Mouse (Mus musculus) left cerebral cortex, postnatal 14 days (tissue): ENCODE measurements around the gene Vax1. TPM values are rescaled to one million over a fixed set of nuclear protein-coding genes. Genes with fewer than 3 reads are reported as not detected.

Experiments
- DNase-seq, 2 experiments: peaks; one replicate each; pipeline ENCODE4 v3.0.0; 2021 to 2022; ENCODE audit warnings: low spot score in 2 of 2, mixed read lengths in 1 of 2
- intact Hi-C: fragments of 180-260 bp; cut with DNase I; formaldehyde crosslinking; loops from one replicate; pipeline ENCODE4 v1.15.1; 2025
- total RNA-seq, 2 experiments: library from RNA; stranded (reverse); gene quantifications; 2 replicates each; pipeline ENCODE4 v1.2.3; 2021

The Vax1 gene
- total RNA-seq, 2 experiments from 2014 or later = 0.68 to 1.5 TPM

DNA sequence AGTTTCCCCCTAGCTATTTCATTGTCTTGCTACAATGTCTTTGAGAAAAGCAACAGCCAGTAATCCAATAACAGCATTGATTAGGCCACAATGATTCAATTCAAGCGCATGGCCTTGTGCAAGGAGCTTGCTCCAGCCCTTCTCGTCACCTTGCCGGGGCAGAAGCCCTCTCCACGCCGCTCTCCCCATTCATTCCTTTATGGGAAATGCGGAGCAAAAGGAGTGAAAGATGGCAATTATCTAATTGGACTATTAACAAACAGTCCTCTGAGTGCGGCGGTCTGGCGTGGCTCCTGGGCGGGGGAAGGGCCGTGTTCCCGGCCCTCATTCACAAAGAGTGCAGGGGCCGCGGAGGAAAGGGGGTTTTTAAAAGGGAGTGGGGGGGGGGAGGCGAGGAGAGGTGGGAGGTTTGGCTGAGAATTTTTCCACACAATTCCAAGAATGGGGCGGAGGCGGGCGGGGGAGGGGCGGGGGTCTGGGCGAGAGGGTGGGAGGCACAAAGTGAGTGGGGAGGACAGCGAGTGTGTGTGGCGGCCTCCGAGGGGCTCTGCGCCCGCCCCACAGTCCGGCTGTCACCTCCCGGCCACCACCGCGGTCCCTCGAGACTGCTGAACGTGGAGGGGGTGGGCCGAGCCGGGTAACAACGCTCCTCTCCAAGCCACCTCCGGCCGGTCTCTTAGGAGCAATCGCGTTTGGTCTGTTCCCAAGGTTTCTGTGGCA, 1.5 kb upstream of the Vax1 start:
- no peak for DNase-seq
- intact Hi-C loops = no loop called here

GRCm38 (mm10) chr19:59170766-59171095, 875 bp upstream of the Vax1 start:
- intact Hi-C loops = no loop called here
- no peak for DNase-seq

DNA sequence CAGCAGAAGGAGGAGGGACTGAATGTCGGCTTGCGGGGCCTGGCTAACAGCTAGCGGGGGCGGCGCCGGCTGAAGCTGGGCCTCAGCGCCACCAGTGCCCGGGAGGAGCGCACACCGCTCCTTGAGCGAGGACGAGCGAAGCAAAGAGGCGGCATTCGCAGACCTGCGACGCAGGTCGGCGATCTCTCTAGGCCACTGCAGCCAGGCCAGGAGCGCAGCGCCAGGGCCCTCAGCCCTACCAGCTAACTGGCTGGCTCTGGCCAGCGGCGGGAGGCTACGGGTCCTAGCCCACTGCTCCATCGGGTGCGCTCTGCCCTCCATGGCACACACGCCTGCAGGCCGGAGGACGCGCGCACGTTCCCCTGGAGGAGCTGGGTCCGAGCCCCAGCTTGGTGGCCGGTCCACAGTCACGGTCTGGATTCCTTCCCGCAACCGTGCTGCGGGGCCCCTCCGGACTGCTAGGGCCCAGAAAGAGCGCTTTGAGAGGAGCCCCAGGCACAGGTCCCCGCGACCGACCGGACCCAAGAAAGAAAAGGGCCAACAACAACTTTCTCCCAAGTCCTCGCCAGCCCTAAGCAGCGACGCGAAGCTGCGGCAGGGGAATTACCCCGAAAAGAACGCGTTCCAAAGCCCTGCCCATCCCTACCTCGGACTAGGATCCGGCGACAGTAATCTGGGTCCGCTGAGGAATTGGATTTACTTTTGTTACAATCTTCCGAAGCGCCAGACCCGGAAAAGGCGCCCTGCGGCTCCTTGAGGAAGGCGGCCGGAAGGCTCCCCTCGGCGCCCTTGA, 517 bp downstream of the Vax1 start:
- no peak for DNase-seq
- intact Hi-C loops = loop anchor here (10.0 kb wide), 1 partner anchor 295 kb away; no protein-coding TSS in a partner anchor

DNA sequence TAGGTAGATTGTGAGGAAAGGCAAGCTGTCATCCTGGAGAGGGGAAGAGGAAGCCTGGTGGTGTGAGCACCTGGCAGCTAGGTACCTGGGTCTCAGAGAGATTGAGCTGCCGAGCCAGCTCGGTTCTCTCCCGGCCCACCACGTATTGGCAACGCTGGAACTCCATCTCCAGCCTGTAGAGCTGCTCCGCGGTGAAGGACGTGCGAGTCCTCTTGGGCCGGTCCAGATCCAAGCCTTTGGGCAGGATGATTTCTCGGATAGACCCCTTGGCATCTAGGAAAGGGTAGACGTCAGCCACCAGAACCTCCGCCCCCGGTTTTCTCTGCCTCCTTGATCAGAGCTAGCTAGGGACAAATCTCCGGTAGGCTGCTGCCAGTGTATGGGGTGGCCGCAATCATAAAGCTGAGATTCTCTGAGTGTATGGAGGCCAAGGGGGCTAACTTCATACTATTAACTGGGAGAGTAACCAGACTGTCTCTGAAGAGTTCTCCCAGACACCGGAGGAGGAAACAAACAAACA, 1.4 kb downstream of the Vax1 start:
- intact Hi-C loops = loop anchor here (10.0 kb wide), 1 partner anchor 296 kb away; no protein-coding TSS in a partner anchor

GRCm38 (mm10) chr19:59167871-59168270, 2.0 kb downstream of the Vax1 start:
- no peak for DNase-seq
- intact Hi-C loops = loop anchor here (10.0 kb wide), 1 partner anchor 297 kb away; no protein-coding TSS in a partner anchor

More for the DNA sequence above, 1.4 kb downstream of the Vax1 start:
- DNase-seq = no peak

DNA sequence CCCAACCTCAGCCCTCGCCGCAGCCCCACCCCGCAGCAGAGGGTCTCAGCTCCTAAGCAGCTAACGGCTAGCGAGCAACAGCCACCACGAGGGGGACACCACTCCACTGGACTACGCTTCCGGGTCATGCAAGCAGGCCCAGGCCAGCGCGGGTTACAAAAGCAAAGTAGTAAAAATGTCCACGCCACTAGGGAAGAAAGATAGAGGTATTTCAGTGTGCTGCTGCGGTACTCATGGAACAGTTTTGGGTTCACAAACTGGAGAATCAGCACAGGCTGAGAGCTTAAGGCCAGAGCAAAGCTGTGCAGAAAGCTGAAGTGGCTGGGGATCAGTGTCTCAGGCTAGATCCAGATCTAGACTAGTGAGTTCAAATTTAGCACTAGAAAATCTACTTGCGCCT, 3.0 kb downstream of the Vax1 start:
- no peak for DNase-seq
- intact Hi-C loops = loop anchor here (10.0 kb wide), 1 partner anchor 298 kb away; no protein-coding TSS in a partner anchor

- no peak for DNase-seq
- intact Hi-C loops = loop anchor here (10.0 kb wide), 1 partner anchor 298 kb away; no protein-coding TSS in a partner anchor
These were observed 3.5 kb downstream of the Vax1 start for GRCm38 (mm10) chr19:59166311-59166761.

- intact Hi-C loops = loop anchor here (10.0 kb wide), 1 partner anchor 299 kb away; no protein-coding TSS in a partner anchor
- no peak for DNase-seq
These were observed 4.3 kb downstream of the Vax1 start for GRCm38 (mm10) chr19:59165577-59165976.

GRCm38 (mm10) chr19:59164896-59165560, 4.8 kb downstream of the Vax1 start:
- DNase-seq = no peak
- intact Hi-C loops = loop anchor here (10.0 kb wide), 1 partner anchor 300 kb away; no protein-coding TSS in a partner anchor

DNA sequence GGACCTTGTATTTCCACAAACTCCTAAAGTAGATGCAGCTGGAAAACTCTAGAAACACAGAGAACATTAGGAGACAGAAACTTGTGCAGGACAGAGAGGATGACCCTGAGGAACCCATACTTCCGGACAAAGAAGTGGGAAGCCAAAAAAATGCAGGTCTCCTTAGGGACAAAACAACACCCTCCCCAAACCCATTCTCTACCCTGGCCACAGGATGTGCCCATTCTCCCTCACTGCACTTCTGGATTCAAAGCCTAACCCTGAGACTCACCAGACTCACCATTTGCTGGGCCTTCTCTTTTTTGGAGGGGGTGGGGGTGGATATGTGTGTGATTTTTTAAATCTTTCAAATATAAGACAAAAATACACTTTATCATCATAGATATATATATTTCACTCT, 5.7 kb downstream of the Vax1 start:
- DNase-seq = no peak
- intact Hi-C loops = loop anchor here (10.0 kb wide), 1 partner anchor 301 kb away; no protein-coding TSS in a partner anchor

DNA sequence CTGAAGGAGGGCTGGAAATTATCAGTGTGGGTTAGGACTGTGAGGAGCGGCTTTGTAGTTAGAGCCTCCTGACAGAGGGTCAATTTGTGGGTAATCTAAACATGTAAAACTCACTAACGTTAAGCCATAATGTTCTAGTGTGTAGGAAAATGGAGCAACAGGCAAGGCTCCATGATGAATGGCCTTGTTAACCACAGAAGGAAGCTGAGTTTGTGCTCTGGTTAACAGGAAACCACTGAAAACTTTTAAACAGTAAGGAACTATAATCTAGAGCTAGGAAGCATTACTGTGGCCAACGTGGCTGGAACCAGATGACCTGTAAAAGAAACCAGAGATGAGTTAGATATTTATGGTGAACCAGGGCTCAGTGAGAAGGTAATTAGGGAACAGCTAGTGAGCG, 13.2 kb downstream of the Vax1 start:
- intact Hi-C loops = no loop called here
- DNase-seq = no peak

GRCm38 (mm10) chr19:59154171-59154570, 15.7 kb downstream of the Vax1 start:
- intact Hi-C loops = no loop called here

DNA sequence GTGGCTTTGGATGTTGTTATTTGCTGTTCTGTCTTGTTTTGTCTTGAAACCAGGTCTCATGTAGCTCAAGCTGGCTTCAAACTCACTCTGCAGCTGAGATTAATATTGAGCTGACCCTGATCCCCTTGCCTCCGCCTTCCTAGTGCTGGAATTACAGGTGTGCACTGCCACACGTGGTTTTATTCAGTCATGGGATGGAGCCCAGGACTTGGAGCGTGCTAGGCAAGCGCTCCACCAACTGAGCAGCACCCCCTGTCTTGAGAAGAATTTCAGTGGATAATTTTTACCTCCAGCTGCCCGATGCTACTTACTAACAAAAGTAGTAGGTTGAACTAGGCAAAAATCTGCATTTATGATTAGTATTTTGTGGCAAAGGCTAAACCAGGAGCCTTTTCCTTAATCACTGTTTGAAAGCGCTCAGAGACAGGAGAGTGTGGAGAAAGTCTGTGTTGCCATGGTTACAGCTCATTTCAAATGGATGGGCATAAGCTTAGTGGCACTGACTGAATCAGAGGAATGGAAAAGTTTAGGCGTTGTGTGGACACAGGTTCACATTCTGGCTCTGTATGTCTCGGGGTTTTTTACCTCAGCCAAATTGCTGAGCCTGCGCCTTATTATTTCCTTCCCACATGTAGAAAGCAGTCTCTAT, 24.2 kb downstream of the Vax1 start:
- DNase-seq = peak; percentile 41 to 66
- intact Hi-C loops = no loop called here

More at GRCm38 (mm10) chr19:59154171-59154570, 15.7 kb downstream of the Vax1 start:
- no peak for DNase-seq

DNA sequence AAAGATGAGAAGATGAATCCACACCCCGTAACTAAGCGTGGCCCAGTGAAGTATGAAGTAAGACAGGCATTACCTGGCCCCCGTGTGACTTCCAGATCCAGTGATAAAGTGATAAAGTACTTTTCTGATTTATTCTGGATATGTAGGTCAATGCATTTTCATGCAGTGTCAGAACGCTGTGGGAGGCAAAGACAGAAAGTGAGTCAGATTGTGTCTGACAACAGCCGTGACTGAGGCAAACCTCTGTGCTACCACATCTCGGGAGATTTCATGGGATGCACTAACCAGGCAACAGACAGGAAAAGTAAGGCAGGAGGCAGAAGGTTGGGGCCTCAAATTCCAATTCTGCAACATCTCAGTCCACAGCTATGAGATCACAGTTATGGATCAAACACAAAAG, 24.8 kb downstream of the Vax1 start:
- peak in 1 of 2 experiments; percentile 62 for DNase-seq
- intact Hi-C loops = no loop called here

DNA sequence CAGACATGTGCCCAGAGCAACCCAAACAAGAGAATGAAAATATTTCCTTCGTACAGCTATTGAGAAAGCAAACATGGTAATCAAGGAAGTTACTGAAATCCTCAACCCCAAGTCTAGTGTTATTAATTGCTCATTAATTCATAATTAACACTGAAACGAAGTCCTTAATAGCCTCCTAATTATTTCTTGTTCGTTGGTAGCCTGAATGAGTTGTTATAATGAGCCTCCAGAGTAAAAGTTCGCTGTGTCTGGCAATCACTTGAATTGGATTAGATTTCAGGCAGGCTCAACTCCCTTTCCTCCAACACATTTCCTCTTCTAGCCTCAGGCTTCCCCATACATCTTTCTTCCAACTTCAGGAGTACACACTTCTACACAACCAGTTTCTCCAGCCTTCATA, 27.6 kb downstream of the Vax1 start:
- intact Hi-C loops = no loop called here
- no peak for DNase-seq

- no peak for DNase-seq
- intact Hi-C loops = no loop called here
These were observed 34.5 kb downstream of the Vax1 start for GRCm38 (mm10) chr19:59135387-59135786.

GRCm38 (mm10) chr19:59134916-59135315, 34.9 kb downstream of the Vax1 start:
- intact Hi-C loops = no loop called here

DNA sequence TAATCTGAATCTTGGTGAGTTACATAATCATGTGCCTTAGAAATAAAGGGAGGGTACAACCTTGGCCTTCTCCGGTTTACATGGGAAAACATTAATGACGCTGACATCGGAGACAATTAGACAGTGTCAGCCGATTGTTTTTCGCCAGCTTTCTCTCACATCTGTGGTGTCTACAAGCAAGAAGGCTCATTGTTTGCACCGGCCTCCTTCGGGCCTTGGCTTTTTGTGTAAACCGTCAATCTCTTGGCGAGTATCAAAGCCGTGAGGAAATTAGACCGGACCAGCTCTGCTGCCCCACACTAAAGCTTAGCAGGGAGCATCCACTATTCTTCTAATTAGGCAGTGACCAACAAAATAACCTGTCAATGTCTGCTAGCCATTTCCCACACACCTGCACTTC, 36.7 kb downstream of the Vax1 start:
- intact Hi-C loops = no loop called here
- no peak for DNase-seq

More at GRCm38 (mm10) chr19:59134916-59135315, 34.9 kb downstream of the Vax1 start:
- no peak for DNase-seq

DNA sequence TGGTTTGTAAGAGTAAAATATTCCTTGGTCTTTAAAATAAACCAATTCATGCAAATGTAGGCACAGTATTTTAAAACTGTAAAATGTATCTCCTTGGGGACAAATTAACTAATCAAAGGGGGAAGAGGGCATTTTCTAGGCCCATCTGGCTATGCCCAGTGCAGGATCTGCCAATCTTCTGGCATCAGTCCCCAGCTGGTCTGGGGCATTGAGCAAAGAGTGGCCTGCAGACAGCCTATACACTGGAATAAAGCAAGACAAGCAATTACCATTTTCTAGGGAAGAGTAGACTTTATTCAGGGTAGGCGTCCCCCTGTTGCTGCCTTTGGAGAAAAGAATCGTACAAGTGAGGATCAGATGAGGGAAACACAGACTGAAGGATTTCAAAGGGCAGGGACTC, 40.2 kb downstream of the Vax1 start:
- intact Hi-C loops = no loop called here
- DNase-seq = no peak
